Mouse (Mus musculus) C2C12 (cell line): ENCODE data around the gene Actl6a.

Experiments used
- CTCF ChIP-seq: IDR thresholded peaks from one replicate; pipeline ENCODE4 v1.5.1; 2011; ENCODE audit not compliant: control insufficient read depth, insufficient read depth, insufficient read length
- FOSL1 ChIP-seq: IDR thresholded peaks from one replicate; pipeline ENCODE4 v1.8.0; 2011; ENCODE audit warnings: mild to moderate bottlenecking, low read length; ENCODE audit not compliant: poor library complexity, insufficient read depth, severe bottlenecking
- MAX ChIP-seq: IDR thresholded peaks from one replicate; pipeline ENCODE4 v1.6.1; 2011; ENCODE audit warnings: mild to moderate bottlenecking, control low read depth
- MYOG ChIP-seq: IDR thresholded peaks from one replicate; pipeline ENCODE4 v1.6.1; 2011; ENCODE audit not compliant: control insufficient read depth, insufficient read length; ENCODE audit errors: extremely low read depth

DNA sequence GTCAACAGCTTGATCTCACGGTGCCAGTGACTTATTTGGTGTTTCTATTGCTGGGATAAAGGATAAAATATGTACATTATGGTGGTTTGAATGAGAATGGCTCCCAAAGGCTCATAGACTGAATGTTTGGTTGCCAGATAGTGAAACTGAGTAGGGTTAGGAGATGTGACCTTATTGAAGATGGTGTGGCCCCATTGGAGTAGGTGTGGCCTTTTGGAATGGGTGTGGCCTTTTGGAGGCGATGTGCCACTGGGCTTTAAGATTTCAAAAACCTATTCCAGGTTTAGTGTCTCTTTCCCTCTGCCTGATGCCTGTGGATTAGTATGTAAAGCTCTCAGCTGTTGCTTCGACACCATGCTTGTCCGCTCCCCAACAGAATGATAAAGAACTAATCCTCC is 10.5 kb upstream of the Actl6a start:
- TF ChIP-seq MYOG (no peak), MAX (no peak), CTCF (no peak), FOSL1 (no peak)
